Mouse (Mus musculus) adrenal gland, postnatal 10 days (tissue): Measurements from ENCODE around the gene Fkbp7. TPM values are rescaled to one million over a fixed set of nuclear protein-coding genes. Genes with fewer than 3 reads are reported as not detected.
"Not testable (repeated sequence)": the region's sequence is repeated elsewhere in the genome, so short reads cannot be mapped to it uniquely, and the experiment has no call there.

Experiments used
- DNase-seq: peaks from one replicate; pipeline ENCODE4 v3.0.0; 2021; ENCODE audit warnings: mixed read lengths
- total RNA-seq, 2 experiments: library from RNA; stranded (reverse); gene quantifications; 2 replicates each; pipeline ENCODE4 v1.2.3; 2021

Fkbp7 gene
- total RNA-seq, 2 experiments from 2014 or later: 32.8 to 33.5 TPM

- no peak for DNase-seq
Observed at GRCm38 (mm10) chr2:76667200-76667599, 5.7 kb downstream of the Fkbp7 start.

GRCm38 (mm10) chr2:76665531-76665930, 7.4 kb downstream of the Fkbp7 start:
- DNase-seq: no peak

GRCm38 (mm10) chr2:76659419-76659818, 13.5 kb downstream of the Fkbp7 start:
- DNase-seq: no peak

GRCm38 (mm10) chr2:76658551-76658950, 14.4 kb downstream of the Fkbp7 start:
- no peak for DNase-seq

- peak; percentile 15 for DNase-seq
Observed at GRCm38 (mm10) chr2:76655982-76656381, 16.9 kb downstream of the Fkbp7 start.

GRCm38 (mm10) chr2:76655444-76655843, 17.5 kb downstream of the Fkbp7 start:
- DNase-seq: no peak

- no peak for DNase-seq
Observed at GRCm38 (mm10) chr2:76654646-76655045, 18.3 kb downstream of the Fkbp7 start.

- no peak for DNase-seq
Observed at GRCm38 (mm10) chr2:76653070-76653469, 19.8 kb downstream of the Fkbp7 start.

GRCm38 (mm10) chr2:76648666-76649141, 24.2 kb downstream of the Fkbp7 start:
- DNase-seq: no peak

- peak; percentile 99 for DNase-seq
Observed at GRCm38 (mm10) chr2:76647883-76648570, 24.9 kb downstream of the Fkbp7 start, which contains the start of the genes Prkra and Pjvk. Prkra (minus strand) TSS chr2:76648015. Pjvk (plus strand) TSS chr2:76648476.

GRCm38 (mm10) chr2:76647441-76647869, 25.5 kb downstream of the Fkbp7 start:
- no peak for DNase-seq

GRCm38 (mm10) chr2:76643801-76644200, 29.1 kb downstream of the Fkbp7 start:
- DNase-seq: no peak

- DNase-seq: no peak
Observed at GRCm38 (mm10) chr2:76639637-76640036, 33.3 kb downstream of the Fkbp7 start.

GRCm38 (mm10) chr2:76631600-76631999, 41.3 kb downstream of the Fkbp7 start:
- DNase-seq: peak; percentile 13

- no peak for DNase-seq
Observed at GRCm38 (mm10) chr2:76630293-76630692, 42.6 kb downstream of the Fkbp7 start.

GRCm38 (mm10) chr2:76622316-76622715, 50.6 kb downstream of the Fkbp7 start:
- not testable (repeated sequence) for DNase-seq

GRCm38 (mm10) chr2:76621724-76622123, 51.2 kb downstream of the Fkbp7 start:
- no peak for DNase-seq

- no peak for DNase-seq
Observed at GRCm38 (mm10) chr2:76620188-76620587, 52.7 kb downstream of the Fkbp7 start.

GRCm38 (mm10) chr2:76618078-76618477, 54.8 kb downstream of the Fkbp7 start:
- DNase-seq: peak; percentile 64

Other genes with a start within 250 kb of the Fkbp7 start
- gene Prkra, start 25.1 kb downstream of the Fkbp7 start, total RNA-seq: 10 to 100 TPM; 26.3 to 30.8 TPM
- 1 to 10 TPM in 1 of 2 experiments, under 1 TPM in 1; 0.51 to 1.2 TPM for gene Pjvk, start 24.6 kb downstream of the Fkbp7 start, total RNA-seq
- 10 to 100 TPM; 28.5 to 31.9 TPM for gene Plekha3, start 2.2 kb upstream of the Fkbp7 start, total RNA-seq